Mouse (Mus musculus): Measurements from ENCODE around the gene Ankrd44. TPM values are rescaled to one million over a fixed set of nuclear protein-coding genes. Genes with fewer than 3 reads are reported as not detected.

The Ankrd44 gene
- total RNA-seq, 2 experiments from 2014 or later, result 13.5 to 16.5 TPM

- no peak for DNase-seq
Measured at GRCm38 (mm10) chr1:54809098-54809490, 117.1 kb downstream of the Ankrd44 start.

GRCm38 (mm10) chr1:54808401-54809097 lies 117.6 kb downstream of the Ankrd44 start:
- DNase-seq, result no peak

GRCm38 (mm10) chr1:54807832-54808231 lies 118.4 kb downstream of the Ankrd44 start:
- no peak for DNase-seq

- DNase-seq, result no peak
Measured at GRCm38 (mm10) chr1:54806116-54806850, 119.9 kb downstream of the Ankrd44 start.

- DNase-seq, result no peak
Measured at GRCm38 (mm10) chr1:54804406-54804805, 121.8 kb downstream of the Ankrd44 start.

- DNase-seq, result no peak
Measured at GRCm38 (mm10) chr1:54802703-54803102, 123.5 kb downstream of the Ankrd44 start.

- no peak for DNase-seq
Measured at GRCm38 (mm10) chr1:54801256-54801655, 124.9 kb downstream of the Ankrd44 start.

- no peak for DNase-seq
Measured at GRCm38 (mm10) chr1:54799421-54799820, 126.8 kb downstream of the Ankrd44 start.

- DNase-seq, result no peak
Measured at GRCm38 (mm10) chr1:54798415-54798814, 127.8 kb downstream of the Ankrd44 start.

- DNase-seq, result no peak
Measured at GRCm38 (mm10) chr1:54794709-54795108, 131.5 kb downstream of the Ankrd44 start.

GRCm38 (mm10) chr1:54791406-54791805 lies 134.8 kb downstream of the Ankrd44 start:
- DNase-seq, result no peak

- no peak for DNase-seq
Measured at GRCm38 (mm10) chr1:54789327-54789960, 136.7 kb downstream of the Ankrd44 start.

GRCm38 (mm10) chr1:54788337-54788736 lies 137.8 kb downstream of the Ankrd44 start:
- no peak for DNase-seq

- DNase-seq, result no peak
Measured at GRCm38 (mm10) chr1:54778151-54778550, 148.0 kb downstream of the Ankrd44 start.

GRCm38 (mm10) chr1:54777104-54777503 lies 149.1 kb downstream of the Ankrd44 start:
- DNase-seq, result no peak

- DNase-seq, result no peak
Measured at GRCm38 (mm10) chr1:54776116-54776515, 150.1 kb downstream of the Ankrd44 start.

GRCm38 (mm10) chr1:54772843-54773242 lies 153.3 kb downstream of the Ankrd44 start:
- DNase-seq, result no peak

GRCm38 (mm10) chr1:54771471-54771870 lies 154.7 kb downstream of the Ankrd44 start:
- no peak for DNase-seq

GRCm38 (mm10) chr1:54767221-54767620 lies 159.0 kb downstream of the Ankrd44 start:
- no peak for DNase-seq

GRCm38 (mm10) chr1:54765632-54766238 lies 160.5 kb downstream of the Ankrd44 start:
- no peak for DNase-seq

- DNase-seq, result no peak
Measured at GRCm38 (mm10) chr1:54762216-54762807, 163.9 kb downstream of the Ankrd44 start.

- no peak for DNase-seq
Measured at GRCm38 (mm10) chr1:54759841-54760240, 166.3 kb downstream of the Ankrd44 start.

GRCm38 (mm10) chr1:54757291-54757690 lies 168.9 kb downstream of the Ankrd44 start:
- no peak for DNase-seq
